Mouse (Mus musculus): ENCODE data around the gene Fam187b. TPM values are rescaled to one million over a fixed set of nuclear protein-coding genes. Genes with fewer than 3 reads are reported as not detected.

The Fam187b gene
- total RNA-seq, 2 experiments from 2014 or later: 0.23 to 0.38 TPM

DNA sequence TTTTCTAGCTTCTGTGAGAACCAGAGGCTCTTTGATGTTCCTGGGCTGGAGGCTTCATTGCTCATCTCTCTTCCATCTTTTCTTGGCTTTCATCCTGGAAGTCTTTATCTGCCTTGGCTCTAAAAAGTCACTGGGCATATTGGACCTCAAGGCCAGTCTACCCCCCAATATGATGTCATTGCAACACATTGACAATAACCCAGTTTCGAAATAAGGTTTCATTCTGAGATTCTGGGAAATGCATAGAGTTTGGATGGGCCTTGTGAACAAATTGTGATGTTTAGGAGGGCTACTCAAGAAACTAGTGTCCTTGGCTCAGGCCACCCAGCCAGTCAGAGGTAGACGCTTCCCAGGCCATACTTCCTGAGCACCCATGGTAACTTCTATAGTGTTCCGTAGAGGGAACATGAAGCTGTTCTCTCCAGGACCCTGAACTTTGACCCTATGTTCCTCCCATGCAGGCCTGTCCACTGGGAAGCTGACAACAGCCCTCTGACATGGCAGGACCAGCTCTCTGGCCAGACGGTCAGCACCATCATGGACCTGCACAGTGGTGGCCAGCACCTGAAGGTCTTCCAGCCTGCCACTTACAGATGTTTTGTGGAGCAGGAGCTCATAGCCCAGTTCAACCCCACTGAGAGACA is 15.1 kb downstream of the Fam187b start:
- TF ChIP-seq CTCF (IDR thresholded peaks at IDR 0.05): no peak
- intact Hi-C loops (cut with DNase I): no loop called here

DNA sequence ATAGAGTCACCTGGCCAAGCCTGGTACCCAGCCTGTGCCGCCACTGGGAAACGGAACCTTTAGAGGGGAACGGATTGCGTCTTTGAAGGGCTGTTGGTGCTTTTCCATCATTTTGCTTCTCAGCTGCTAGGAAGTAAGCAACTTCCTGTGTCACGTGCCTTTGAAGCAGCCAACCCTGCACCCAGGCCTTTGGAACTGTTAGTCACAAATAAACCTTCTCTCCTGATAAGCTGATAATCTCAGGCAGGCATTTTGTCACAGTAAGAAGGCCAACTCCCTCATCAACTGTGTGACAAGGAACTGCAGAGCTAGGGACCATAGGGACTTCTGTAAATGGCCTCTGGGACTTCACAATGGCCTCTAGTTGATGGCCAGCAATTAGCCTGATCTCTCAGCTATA is 18.6 kb downstream of the Fam187b start:
- Histone ChIP-seq H3K27ac (no peak overlapping the region), H3K4me3 (no peak overlapping the region)
- no peak for TF ChIP-seq CTCF (IDR thresholded peaks at IDR 0.05)
- no peak for DNase-seq (ENCODE audit: extremely low spot score in 1 of 2, low spot score in 2 of 2)
- intact Hi-C loops (cut with DNase I): no loop called here

More for the DNA sequence above, 15.1 kb downstream of the Fam187b start:
- no peak overlapping the region for H3K27ac ChIP-seq
- DNase-seq (ENCODE audit: extremely low spot score in 1 of 2, low spot score in 2 of 2): no peak
- no peak overlapping the region for H3K4me3 ChIP-seq

DNA sequence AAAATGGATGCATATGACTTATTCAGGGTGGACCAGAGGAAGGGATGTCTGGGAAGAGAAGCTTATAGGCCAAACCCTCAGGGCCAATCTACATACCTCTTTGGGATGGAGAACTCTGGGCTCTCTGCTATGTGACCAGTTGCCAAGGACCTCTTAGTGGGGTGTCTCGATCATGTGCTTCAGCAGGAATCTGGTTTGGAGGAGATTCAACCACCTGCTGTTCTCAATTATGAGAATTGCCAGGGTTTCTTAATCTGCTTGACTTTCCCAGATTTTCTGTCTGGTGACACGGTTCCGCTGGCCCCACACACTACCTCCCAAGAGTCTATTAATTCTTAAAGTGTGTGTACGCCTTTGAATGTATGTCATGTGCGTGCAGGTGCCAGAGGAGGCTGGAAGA is 20.4 kb downstream of the Fam187b start:
- no peak for TF ChIP-seq CTCF (IDR thresholded peaks at IDR 0.05)
- no peak overlapping the region for H3K27ac ChIP-seq
- intact Hi-C loops (cut with DNase I): no loop called here
- no peak for DNase-seq (ENCODE audit: extremely low spot score in 1 of 2, low spot score in 2 of 2)
- H3K4me3 ChIP-seq: no peak overlapping the region

DNA sequence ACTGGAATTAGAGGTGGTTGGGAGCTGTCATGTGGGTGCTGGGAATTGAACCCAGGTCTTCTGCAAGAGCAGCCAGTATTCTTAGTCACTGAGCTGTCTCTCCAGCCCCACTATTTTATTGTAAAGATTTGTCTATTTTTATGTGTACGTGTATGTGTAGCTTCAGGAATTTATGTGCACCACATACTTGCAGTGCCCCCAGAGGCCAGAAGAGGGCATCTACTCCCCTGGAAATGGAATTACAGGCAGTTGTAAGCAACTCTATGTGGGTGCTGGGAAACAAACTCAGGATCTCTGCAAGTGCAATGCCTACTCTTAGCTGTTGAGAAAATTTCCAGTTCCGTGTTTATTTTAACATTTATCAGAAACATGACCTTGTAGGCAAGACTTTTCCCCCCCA is 22.9 kb downstream of the Fam187b start:
- DNase-seq (ENCODE audit: extremely low spot score in 1 of 2, low spot score in 2 of 2): no peak
- no peak overlapping the region for H3K27ac ChIP-seq
- H3K4me3 ChIP-seq: no peak overlapping the region
- peak; percentile 8; the same call in 1 of the 2 replicates for TF ChIP-seq CTCF (IDR thresholded peaks at IDR 0.05)
- intact Hi-C loops (cut with DNase I): no loop called here

DNA sequence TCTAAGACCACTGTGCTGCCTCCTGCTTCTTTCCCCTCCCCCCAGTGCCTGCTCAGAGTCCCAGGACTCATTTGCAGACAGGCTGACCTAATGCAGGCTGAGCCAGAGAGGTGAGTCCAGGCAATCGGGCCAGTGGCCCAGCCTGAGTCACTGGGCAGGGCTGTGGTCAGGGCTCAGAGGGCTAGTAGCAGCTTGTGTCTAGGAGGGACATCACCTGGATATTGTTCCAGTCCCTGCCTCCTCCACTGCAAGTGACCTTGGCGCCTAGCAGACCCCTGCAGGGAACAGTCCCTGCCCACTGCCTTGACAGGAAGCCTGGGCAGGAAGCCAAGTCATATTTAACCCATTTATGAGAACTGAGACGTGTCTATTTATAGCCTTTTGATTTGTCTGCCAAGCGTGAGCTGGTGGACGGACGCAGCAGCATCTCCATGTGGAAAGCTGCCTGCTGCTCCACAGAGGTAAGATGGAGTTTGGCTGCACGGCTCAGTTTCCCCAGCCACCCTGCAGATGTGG is 27.0 kb downstream of the Fam187b start:
- peak in 1 of 2 experiments; percentile 14 for DNase-seq (ENCODE audit: extremely low spot score in 1 of 2, low spot score in 2 of 2)
- Histone ChIP-seq H3K27ac (no peak overlapping the region; the same call in 1 of the 2 replicates), H3K4me3 (no peak overlapping the region)
- TF ChIP-seq CTCF (IDR thresholded peaks at IDR 0.05): no peak; the same call in 1 of the 2 replicates
- intact Hi-C loops (cut with DNase I): no loop called here

DNA sequence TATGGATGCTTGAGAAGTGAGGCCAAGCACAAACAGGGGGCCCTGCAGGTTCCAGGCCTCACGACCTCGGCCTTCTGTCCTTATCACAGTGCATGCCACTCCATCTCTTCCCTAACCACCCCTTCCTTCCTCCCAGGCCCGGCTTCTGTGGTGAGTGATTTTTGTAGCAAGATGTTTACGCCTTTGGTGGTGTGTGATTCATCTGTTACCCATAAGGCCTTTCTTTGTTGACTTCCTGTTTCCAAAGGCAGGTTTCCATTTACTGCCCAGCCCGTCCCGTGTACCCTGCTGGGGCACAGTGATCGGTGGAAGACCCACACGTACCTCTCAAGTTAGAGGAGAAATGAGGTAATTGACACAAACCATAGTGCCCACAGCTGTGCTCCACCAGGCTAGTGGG is 29.1 kb downstream of the Fam187b start:
- peak overlapping the region; percentile 32; the same call in 1 of the 2 replicates for H3K27ac ChIP-seq

DNA sequence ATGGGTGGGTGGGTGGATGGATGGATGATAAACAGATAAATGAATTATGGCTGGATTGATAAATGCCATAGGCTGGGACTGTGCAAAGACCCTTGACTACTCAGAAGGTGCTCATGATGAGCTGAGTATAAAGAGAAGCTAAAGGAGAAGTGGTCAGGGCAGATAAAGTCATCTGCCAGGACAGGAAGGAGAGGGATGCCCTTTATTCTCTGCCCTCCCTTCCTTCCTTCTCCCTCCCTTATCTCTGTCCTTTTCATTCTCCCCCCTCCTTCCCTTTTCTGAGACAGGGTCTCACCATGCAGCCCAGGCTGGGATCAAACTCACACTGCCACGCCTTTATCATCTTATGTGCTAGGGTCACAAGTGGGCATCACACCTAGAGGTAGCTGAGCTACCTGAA is 34.2 kb downstream of the Fam187b start:
- intact Hi-C loops (cut with DNase I): no loop called here
- H3K27ac ChIP-seq: no peak overlapping the region
- H3K4me3 ChIP-seq: no peak overlapping the region
- TF ChIP-seq CTCF (IDR thresholded peaks at IDR 0.05): no peak
- DNase-seq (ENCODE audit: extremely low spot score in 1 of 2, low spot score in 2 of 2): no peak

More for the DNA sequence above, 29.1 kb downstream of the Fam187b start:
- no peak for TF ChIP-seq CTCF (IDR thresholded peaks at IDR 0.05)
- intact Hi-C loops (cut with DNase I): no loop called here
- H3K4me3 ChIP-seq: no peak overlapping the region
- no peak for DNase-seq (ENCODE audit: extremely low spot score in 1 of 2, low spot score in 2 of 2)

DNA sequence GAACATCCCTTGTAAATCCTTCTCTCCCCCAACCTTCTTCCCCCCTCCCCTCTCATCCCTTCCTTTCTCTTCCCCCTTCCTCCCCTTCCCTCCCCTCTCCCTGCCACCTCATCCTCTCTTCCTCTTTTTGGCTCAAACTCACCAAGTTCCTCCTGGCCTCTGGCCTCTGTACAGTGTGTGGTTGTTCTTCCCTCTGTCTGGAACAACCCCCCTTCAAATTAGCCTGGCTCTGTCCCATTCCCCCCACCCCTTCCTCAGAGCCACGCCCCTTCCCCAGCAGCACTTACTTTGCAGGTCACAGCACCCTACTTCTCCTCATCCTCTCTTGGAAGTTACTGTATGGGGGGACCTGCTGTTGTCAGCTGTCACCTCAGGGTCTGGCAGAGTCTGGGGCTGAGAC is 34.6 kb downstream of the Fam187b start:
- TF ChIP-seq CTCF (IDR thresholded peaks at IDR 0.05): no peak
- intact Hi-C loops (cut with DNase I): no loop called here
- no peak for DNase-seq (ENCODE audit: extremely low spot score in 1 of 2, low spot score in 2 of 2)
- no peak overlapping the region for H3K27ac ChIP-seq
- no peak overlapping the region for H3K4me3 ChIP-seq

DNA sequence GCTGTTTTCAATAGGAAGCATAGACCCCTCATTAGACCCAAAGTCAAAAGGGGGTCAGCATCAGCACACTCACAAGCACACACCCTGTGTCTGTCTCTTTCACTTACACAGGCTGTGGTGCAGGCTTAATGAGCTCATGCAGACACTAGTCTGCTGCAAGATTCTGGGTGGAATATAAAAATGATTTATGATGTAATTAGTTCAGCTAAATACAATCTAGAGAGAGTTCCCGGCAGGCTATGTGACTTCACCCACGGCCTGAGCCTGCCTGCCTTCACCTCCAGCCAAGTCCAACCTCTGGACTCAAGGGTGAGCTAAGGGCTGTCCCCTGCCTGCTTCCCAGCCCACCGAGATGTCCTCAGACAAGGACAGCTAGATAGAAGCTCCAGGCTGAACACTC is 35.3 kb downstream of the Fam187b start:
- TF ChIP-seq CTCF (IDR thresholded peaks at IDR 0.05): no peak
- intact Hi-C loops (cut with DNase I): no loop called here
- no peak overlapping the region for H3K27ac ChIP-seq
- DNase-seq (ENCODE audit: extremely low spot score in 1 of 2, low spot score in 2 of 2): no peak
- H3K4me3 ChIP-seq: no peak overlapping the region

DNA sequence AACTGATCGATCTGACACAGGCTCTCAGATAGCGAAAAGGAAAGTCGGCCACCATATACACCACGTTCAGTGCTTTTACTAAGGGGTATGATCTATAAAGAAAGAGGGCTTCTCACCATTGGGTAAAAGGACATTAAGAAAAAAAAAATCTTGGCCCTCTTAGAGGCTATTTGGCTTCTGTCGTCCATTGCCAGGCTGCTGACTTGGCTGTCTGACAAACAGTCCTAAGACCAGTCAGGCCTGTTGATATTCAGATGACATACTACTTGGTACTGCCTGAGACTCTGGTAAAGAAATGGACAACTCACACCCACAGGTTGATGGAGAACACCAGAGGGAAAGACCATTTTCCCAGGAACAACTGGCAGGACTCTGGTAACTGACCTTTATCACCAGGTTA is 39.4 kb downstream of the Fam187b start:
- TF ChIP-seq CTCF (IDR thresholded peaks at IDR 0.05): no peak
- no peak for DNase-seq (ENCODE audit: extremely low spot score in 1 of 2, low spot score in 2 of 2)
- Histone ChIP-seq H3K4me3 (no peak overlapping the region), H3K27ac (no peak overlapping the region)
- intact Hi-C loops (cut with DNase I): no loop called here

DNA sequence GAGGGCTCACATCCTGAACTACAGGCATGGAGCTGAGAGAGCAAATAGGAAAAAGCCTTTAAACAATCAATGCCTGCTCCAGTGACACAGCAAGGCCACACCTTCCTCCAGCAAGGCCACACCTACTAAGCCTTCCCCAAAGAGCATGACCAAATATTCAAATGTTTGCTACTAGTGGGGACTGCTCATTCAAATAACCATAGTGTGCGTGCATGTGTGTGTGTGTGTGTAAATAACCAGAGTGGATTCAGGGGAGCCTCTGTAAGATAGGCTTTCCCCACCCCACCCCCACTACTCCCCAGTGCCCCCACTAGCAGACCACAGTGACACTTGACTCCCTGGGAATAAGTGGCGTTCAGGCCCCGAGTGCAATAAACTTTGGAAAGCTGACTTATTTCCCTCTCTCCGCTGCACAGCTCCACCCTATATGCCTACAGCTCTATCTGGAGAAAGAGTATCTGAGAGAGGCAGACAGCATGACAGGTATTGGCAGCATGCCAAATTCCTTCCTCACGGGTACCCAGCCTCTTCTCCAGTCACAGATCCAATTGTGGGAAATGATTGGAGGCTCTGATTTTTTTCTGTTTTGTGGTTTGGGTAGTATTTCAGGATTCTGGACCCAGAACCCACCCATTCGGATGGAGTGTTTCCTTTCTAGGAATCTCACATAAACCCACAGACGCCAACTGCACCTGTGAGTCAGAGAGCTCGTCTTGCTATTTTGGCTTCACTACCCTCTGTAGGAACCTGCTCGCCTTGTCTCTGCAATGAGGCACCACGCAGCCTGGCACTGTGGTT is 43.7 kb downstream of the Fam187b start:
- no peak overlapping the region for H3K4me3 ChIP-seq
- DNase-seq (ENCODE audit: extremely low spot score in 1 of 2, low spot score in 2 of 2): peak; percentile 66 to 68
- TF ChIP-seq CTCF (IDR thresholded peaks at IDR 0.05): no peak
- H3K27ac ChIP-seq: no peak overlapping the region
- intact Hi-C loops (cut with DNase I): loop anchor here (1.0 kb wide), 2 partner anchors 36 to 60 kb away; no protein-coding TSS in a partner anchor

DNA sequence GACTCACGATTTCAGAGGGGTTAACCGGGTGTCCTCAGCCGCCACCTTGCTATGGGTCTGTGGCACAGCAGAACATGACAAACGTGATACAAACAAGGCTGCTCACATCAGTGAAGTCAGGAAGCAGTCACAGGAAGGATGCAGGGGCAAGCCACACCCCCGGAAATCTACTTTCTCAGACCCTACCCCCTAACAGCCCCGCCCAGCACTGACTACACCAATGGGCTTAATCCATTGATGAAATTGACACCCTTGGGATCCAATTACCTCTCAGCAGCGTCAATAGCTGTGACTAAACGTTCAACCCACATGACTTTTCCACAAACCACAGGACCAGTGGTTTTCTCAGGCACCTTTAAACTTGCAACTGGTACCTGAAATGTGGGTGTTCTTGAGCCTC is 55.0 kb downstream of the Fam187b start:
- intact Hi-C loops (cut with DNase I): no loop called here
- TF ChIP-seq CTCF (IDR thresholded peaks at IDR 0.05): no peak
- DNase-seq (ENCODE audit: extremely low spot score in 1 of 2, low spot score in 2 of 2): no peak
- H3K4me3 ChIP-seq: no peak overlapping the region
- H3K27ac ChIP-seq: no peak overlapping the region
